Mouse (Mus musculus) embryonic facial prominence, embryonic 11.5 days (tissue): ENCODE results near the gene Ssr1. TPM values are rescaled to one million over a fixed set of nuclear protein-coding genes. Genes with fewer than 3 reads are reported as not detected.

ENCODE experiments used
- ATAC-seq: fragments of 200-750 bp; cut with Nextera tagmentation; replicated peaks from 2 replicates; pipeline ENCODE4 v1.8.0; 2017; ENCODE audit warnings: low read depth; ENCODE audit not compliant: insufficient number of reproducible peaks, low FRiP score, low TSS enrichment
- DNase-seq: peaks from one replicate; pipeline ENCODE4 v3.0.0-alpha.2; 2015; ENCODE audit warnings: low spot score
- H3K27ac ChIP-seq: fragments of 300-500 bp; sonication (generic); replicated peaks from 2 replicates; pipeline ENCODE4 v1.5.1; 2014; ENCODE audit warnings: mild to moderate bottlenecking, low read depth, low read length, control low read depth
- H3K27me3 ChIP-seq: fragments of 300-500 bp; sonication (generic); 2 replicates; pipeline ENCODE4 v1.6.1; 2014; ENCODE audit warnings: mild to moderate bottlenecking, low read length, moderate library complexity, mixed read lengths; ENCODE audit not compliant: control insufficient read depth, insufficient read depth
- H3K36me3 ChIP-seq: fragments of 300-500 bp; sonication (generic); replicated peaks from 2 replicates; pipeline ENCODE4 v1.6.1; 2014; ENCODE audit warnings: low read depth, mild to moderate bottlenecking, low read length, moderate library complexity, mixed read lengths; ENCODE audit not compliant: control insufficient read depth, insufficient read depth
- H3K4me1 ChIP-seq: fragments of 300-500 bp; sonication (generic); 2 replicates; pipeline ENCODE4 v1.6.1; 2014; ENCODE audit warnings: low read length, mixed read lengths; ENCODE audit not compliant: control insufficient read depth, insufficient read depth
- H3K4me2 ChIP-seq: fragments of 300-500 bp; sonication (generic); 2 replicates; pipeline ENCODE4 v1.6.1; 2014; ENCODE audit warnings: low read depth, mild to moderate bottlenecking, control low read depth, low read length, moderate library complexity
- H3K4me3 ChIP-seq: fragments of 300-500 bp; sonication (generic); 2 replicates; pipeline ENCODE4 v1.5.1; 2014; ENCODE audit warnings: low read depth, low read length, control low read depth
- H3K9ac ChIP-seq: fragments of 300-500 bp; sonication (generic); replicated peaks from 2 replicates; pipeline ENCODE4 v1.6.1; 2014; ENCODE audit warnings: mild to moderate bottlenecking, control low read depth, low read length
- H3K9me3 ChIP-seq: fragments of 300-500 bp; sonication (generic); replicated peaks from 2 replicates; pipeline ENCODE4 v1.6.1; 2016; ENCODE audit warnings: mild to moderate bottlenecking, low read length, inconsistent platforms, mixed read lengths; ENCODE audit not compliant: control insufficient read depth
- WGBS: fragments of 180-500 bp; shearing (Covaris S2); extraction: QIAGEN DNeasy Blood & Tissue Kit; methylation state at CpG from one replicate; pipeline ENCODE4 v1.1.7; 2014; 5-methylcytosine and 5-hydroxymethylcytosine counted together
- polyA plus RNA-seq: library from polyadenylated mRNA; unstranded; fragments of >200 nt; fragmentation: Nextera tagmentation; extraction: Ambion mirVana; gene quantifications from 2 replicates; pipeline ENCODE4 v1.2.1, GENCODE M21; 2014

The Ssr1 gene
- polyA plus RNA-seq, 1 experiment from 2014 or later = 137 TPM

- 22% methylated on average over 7 of the region's 7 CpGs for WGBS
- H3K9ac ChIP-seq = peak overlapping the region; percentile 96
- DNase-seq = no peak
- peak overlapping the region; percentile 39 for H3K4me2 ChIP-seq
- peak; percentile 61 for ATAC-seq
- no peaks in the 10 kb centered on the region for H3K9me3 ChIP-seq
- H3K4me1 ChIP-seq = no peaks in the 10 kb centered on the region
- peaks cover 2% of the 10 kb centered on the region for H3K36me3 ChIP-seq
- peak overlapping the region; percentile 96 for H3K4me3 ChIP-seq
- 0 out of 2 replicates have a peak overlapping the region, but pooled peaks have one; percentile 16 for H3K27ac ChIP-seq
- H3K27me3 ChIP-seq = no peaks in the 10 kb centered on the region
Observed at GRCm38 (mm10) chr13:37994405-37994749, 360 bp upstream of the Ssr1 start.

GRCm38 (mm10) chr13:37993376-37993703, 677 bp downstream of the Ssr1 start:
- WGBS = under 1% methylated on average over 17 of the region's 17 CpGs
- no peaks in the 10 kb centered on the region for H3K4me1 ChIP-seq
- peak overlapping the region; percentile 96 for H3K4me3 ChIP-seq
- peak overlapping the region; percentile 88 for H3K27ac ChIP-seq
- peak overlapping the region; percentile 64 for H3K4me2 ChIP-seq
- ATAC-seq (peak; percentile 26; the same call in 1 of the 2 replicates), DNase-seq (peak; percentile 37)
- H3K36me3 ChIP-seq = peaks cover 6% of the 10 kb centered on the region
- H3K9ac ChIP-seq = peak overlapping the region; percentile 96
- no peaks in the 10 kb centered on the region for H3K27me3 ChIP-seq
- no peaks in the 10 kb centered on the region for H3K9me3 ChIP-seq

GRCm38 (mm10) chr13:37992638-37993371, 1.2 kb downstream of the Ssr1 start:
- Histone ChIP-seq H3K36me3 (peaks cover 6% of the 10 kb centered on the region), H3K9ac (peak overlapping the region; percentile 96), H3K4me2 (peak overlapping the region; percentile 64), H3K4me1 (no peaks in the 10 kb centered on the region), H3K9me3 (no peaks in the 10 kb centered on the region), H3K4me3 (peak overlapping the region; percentile 96), H3K27me3 (no peaks in the 10 kb centered on the region), H3K27ac (no peak overlapping the region)
- DNase-seq (peak; percentile 23), ATAC-seq (no peak)
- WGBS = 13% methylated on average over 10 of the region's 10 CpGs

GRCm38 (mm10) chr13:37989701-37990100, 4.3 kb downstream of the Ssr1 start:
- no peak for ATAC-seq
- no peaks in the 10 kb centered on the region for H3K4me1 ChIP-seq
- no peak overlapping the region for H3K9ac ChIP-seq
- H3K27me3 ChIP-seq = no peaks in the 10 kb centered on the region
- WGBS = 92% methylated on average over 8 of the region's 8 CpGs
- H3K4me3 ChIP-seq = no peak overlapping the region
- no peak overlapping the region for H3K27ac ChIP-seq
- DNase-seq = no peak
- peaks cover 17% of the 10 kb centered on the region for H3K36me3 ChIP-seq
- H3K9me3 ChIP-seq = no peaks in the 10 kb centered on the region
- H3K4me2 ChIP-seq = no peak overlapping the region

- H3K9me3 ChIP-seq = no peaks in the 10 kb centered on the region
- H3K4me2 ChIP-seq = no peak overlapping the region
- H3K4me3 ChIP-seq = no peak overlapping the region
- H3K27me3 ChIP-seq = no peaks in the 10 kb centered on the region
- no peak overlapping the region for H3K27ac ChIP-seq
- WGBS = 81% methylated on average over 10 of the region's 10 CpGs
- DNase-seq (no peak), ATAC-seq (no peak)
- no peaks in the 10 kb centered on the region for H3K4me1 ChIP-seq
- no peak overlapping the region for H3K9ac ChIP-seq
- peaks cover 23% of the 10 kb centered on the region for H3K36me3 ChIP-seq
Observed at GRCm38 (mm10) chr13:37986166-37986565, 7.9 kb downstream of the Ssr1 start.

- Histone ChIP-seq H3K4me1 (no peaks in the 10 kb centered on the region), H3K36me3 (peaks cover 11% of the 10 kb centered on the region), H3K4me3 (no peak overlapping the region), H3K4me2 (no peak overlapping the region), H3K27me3 (no peaks in the 10 kb centered on the region), H3K9ac (no peak overlapping the region), H3K27ac (no peak overlapping the region), H3K9me3 (no peaks in the 10 kb centered on the region)
- ATAC-seq (no peak), DNase-seq (no peak)
- WGBS = 94% methylated on average over 5 of the region's 5 CpGs
Observed at GRCm38 (mm10) chr13:37981063-37981462, 13.0 kb downstream of the Ssr1 start.

GRCm38 (mm10) chr13:37980346-37980745, 13.7 kb downstream of the Ssr1 start:
- Histone ChIP-seq H3K27ac (no peak overlapping the region), H3K9ac (no peak overlapping the region), H3K4me1 (no peaks in the 10 kb centered on the region), H3K9me3 (no peaks in the 10 kb centered on the region), H3K4me2 (no peak overlapping the region), H3K4me3 (no peak overlapping the region), H3K36me3 (peaks cover 11% of the 10 kb centered on the region), H3K27me3 (no peaks in the 10 kb centered on the region)
- WGBS = 94% methylated on average over 10 of the region's 10 CpGs
- ATAC-seq (no peak), DNase-seq (no peak)

GRCm38 (mm10) chr13:37979506-37979905, 14.5 kb downstream of the Ssr1 start:
- Histone ChIP-seq H3K4me1 (no peaks in the 10 kb centered on the region), H3K9ac (no peak overlapping the region), H3K27ac (no peak overlapping the region), H3K4me2 (no peak overlapping the region), H3K27me3 (no peaks in the 10 kb centered on the region), H3K4me3 (no peak overlapping the region), H3K9me3 (no peaks in the 10 kb centered on the region), H3K36me3 (peaks cover 11% of the 10 kb centered on the region)
- 93% methylated on average over 12 of the region's 12 CpGs for WGBS
- ATAC-seq (no peak), DNase-seq (no peak)
